ENCODE assay signal across 9 mouse cellular contexts in the genomic region with DNA sequence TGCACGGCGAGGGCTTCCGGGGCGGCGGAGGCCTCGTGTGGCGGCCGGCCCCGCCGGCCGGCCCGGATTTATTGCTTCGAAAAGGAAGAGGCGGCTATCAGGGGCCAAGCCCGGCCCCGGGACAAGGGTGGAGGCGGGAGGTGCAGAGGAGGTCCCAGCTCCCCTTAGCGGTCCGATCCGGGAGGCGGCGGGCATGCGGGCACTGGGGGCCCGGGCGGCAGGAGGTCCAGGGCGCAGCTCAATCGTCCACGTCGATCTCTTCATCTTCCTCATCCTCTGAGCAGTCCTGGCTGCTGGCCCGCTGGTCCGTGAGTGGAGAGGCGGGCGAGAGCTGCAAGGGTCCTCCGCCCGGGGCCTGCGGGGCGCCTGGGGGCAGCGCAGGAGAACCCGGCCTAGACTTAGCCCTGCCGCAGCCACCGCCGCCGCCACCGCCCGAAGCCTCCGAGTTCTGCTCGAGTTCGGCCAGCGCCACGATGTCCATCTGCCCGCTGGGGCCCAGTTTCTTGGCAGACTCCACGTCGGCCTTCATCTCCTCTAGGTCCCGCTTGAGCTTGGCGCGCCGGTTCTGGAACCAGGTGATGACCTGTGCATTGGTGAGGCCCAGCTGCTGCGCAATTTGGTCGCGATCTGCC. TPM values are rescaled to one million over a fixed set of nuclear protein-coding genes. Genes with fewer than 3 reads are reported as not detected.
A peak's percentile ranks its signal among the peaks of the same experiment; 100 is the strongest.
DNase-seq lines count a peak whose midpoint lies in the region; ATAC-seq and TF ChIP-seq lines count a peak whose summit lies in the region.
"Had no signal": no experiment of that assay in that cellular context is flagged by ENCODE, and none has a peak within 500 bp of the region (broad histone marks: within the 10 kb centered on the region; RNA-seq: fewer than 3 reads in every experiment).

No protein-coding gene starts in this region.

- H3K27me3 ChIP-seq in lung, embryonic 14.5 days (ENCODE audit: insufficient read depth, low read length) = peaks cover 100% of the 10 kb centered on the region
- peaks cover 86% of the 10 kb centered on the region for H3K27me3 ChIP-seq in hindbrain, embryonic 13.5 days
- H3K27me3 ChIP-seq in neural tube, embryonic 12.5 days (replicated peaks) = peaks cover 85% of the 10 kb centered on the region

- H3K4me1 ChIP-seq in lung, embryonic 14.5 days (ENCODE audit: insufficient read depth) = 0 out of 2 replicates have a peak, but pooled peaks cover 3% of the 10 kb centered on the region
- H3K4me1 ChIP-seq in lung, adult 2 months (ENCODE audit: control insufficient read depth, insufficient read depth, low read length) = peaks cover 20% of the 10 kb centered on the region
- H3K4me1 ChIP-seq in hindbrain, embryonic 13.5 days (replicated peaks) = peaks cover 54% of the 10 kb centered on the region
- peaks cover 42% of the 10 kb centered on the region for H3K4me1 ChIP-seq in neural tube, embryonic 12.5 days

- no peak for TF ChIP-seq POLR2A in lung, adult 2 months (IDR thresholded peaks at IDR 0.05; ENCODE audit: borderline replicate concordance, extremely low read depth, low read depth, low read length)

- no peaks in the 10 kb centered on the region for H3K9me3 ChIP-seq in lung, embryonic 14.5 days (ENCODE audit: low read depth, low read length)
- no peaks in the 10 kb centered on the region for H3K9me3 ChIP-seq in hindbrain, embryonic 13.5 days
- H3K9me3 ChIP-seq in neural tube, embryonic 12.5 days = no peaks in the 10 kb centered on the region

- WGBS in lung, embryonic 14.5 days = under 1% methylated on average over 59 of the region's 60 CpGs
- WGBS in lung, adult 2 months = 3% methylated on average over 43 of the region's 60 CpGs
- WGBS in hindbrain, embryonic 13.5 days = under 1% methylated on average over 59 of the region's 60 CpGs
- under 1% methylated on average over 60 of the region's 60 CpGs for WGBS in neural tube, embryonic 12.5 days

- H3K4me3 ChIP-seq in lung, embryonic 14.5 days (ENCODE audit: low read depth, low read length) = peak overlapping the region; percentile 23; the same call in 1 of the 2 replicates
- H3K4me3 ChIP-seq in lung, adult 2 months (replicated peaks; ENCODE audit: extremely low read depth, low read depth, low read length) = no peak overlapping the region
- H3K4me3 ChIP-seq in hindbrain, embryonic 13.5 days = peak overlapping the region; percentile 57
- H3K4me3 ChIP-seq in neural tube, embryonic 12.5 days = peak overlapping the region; percentile 59

- peak; percentile 27 for DNase-seq in adrenal gland, adult 2 months
- no peak for DNase-seq in adrenal gland, postnatal 10 days
- DNase-seq in lung, embryonic 14.5 days = peak; percentile 35
- no peak for DNase-seq in lung, adult 2 months
- no peak for DNase-seq in cerebellum, adult 9-11 months

- H3K9ac ChIP-seq in lung, embryonic 14.5 days = no peak overlapping the region
- H3K9ac ChIP-seq in hindbrain, embryonic 13.5 days = peak overlapping the region; percentile 87
- peak overlapping the region; percentile 89 for H3K9ac ChIP-seq in neural tube, embryonic 12.5 days

- ATAC-seq in lung, embryonic 14.5 days (ENCODE audit: insufficient read depth) = no peak
- ATAC-seq in hindbrain, embryonic 13.5 days (ENCODE audit: low FRiP score) = no peak
- ATAC-seq in neural tube, embryonic 12.5 days (ENCODE audit: low FRiP score, low read depth) = no peak
- ATAC-seq in cerebellum, adult (ENCODE audit: insufficient number of reproducible peaks, low FRiP score, low TSS enrichment) = no peak

- TF ChIP-seq CTCF in lung, embryonic 14.5 days (IDR thresholded peaks at IDR 0.05; ENCODE audit: low read depth) = no peak
- TF ChIP-seq CTCF in lung, adult 2 months (IDR thresholded peaks at IDR 0.05; ENCODE audit: insufficient read depth, low read length) = no peak

- H3K36me3 ChIP-seq in lung, embryonic 14.5 days (ENCODE audit: insufficient read depth) = no peaks in the 10 kb centered on the region
- no peaks in the 10 kb centered on the region for H3K36me3 ChIP-seq in hindbrain, embryonic 13.5 days
- no peaks in the 10 kb centered on the region for H3K36me3 ChIP-seq in neural tube, embryonic 12.5 days

- peak overlapping the region; percentile 5; the same call in 1 of the 2 replicates for H3K4me2 ChIP-seq in lung, embryonic 14.5 days
- peak overlapping the region; percentile 64 for H3K4me2 ChIP-seq in hindbrain, embryonic 13.5 days
- peak overlapping the region; percentile 64 for H3K4me2 ChIP-seq in neural tube, embryonic 12.5 days (replicated peaks)

- H3K27ac ChIP-seq in lung, embryonic 14.5 days (ENCODE audit: low read depth) = no peak overlapping the region
- peak overlapping the region; percentile 97 for H3K27ac ChIP-seq in hindbrain, embryonic 13.5 days
- H3K27ac ChIP-seq in neural tube, embryonic 12.5 days = peak overlapping the region; percentile 88

RNA-seq across cellular contexts. Expression of a gene that starts 2.0 kb away (rescaled TPM):
- under 1 TPM in 1 of 2 experiments, not detected in 1; 0.17 TPM for total RNA-seq in adrenal gland, adult 2 months (2021)
- 0.21 TPM in 1 of 2 replicates, not detected in the other for polyA plus RNA-seq in adrenal gland, adult 2 months (2012; rRNA removed)
- total RNA-seq in adrenal gland, postnatal 10 days (2021) = 1 to 10 TPM in 1 of 2 experiments, under 1 TPM in 1; 0.30 to 1.4 TPM
- polyA plus RNA-seq in lung, embryonic 14.5 days (2014; fragmentation: Nextera tagmentation; extraction: Ambion mirVana) = not detected in 2 replicates
- polyA plus RNA-seq in lung, adult 2 months (2012; rRNA removed) = 0.05 and 0.09 TPM in 2 replicates
- polyA plus RNA-seq in hindbrain, embryonic 13.5 days (2015; fragmentation: Nextera tagmentation; extraction: Ambion mirVana) = 9.5 and 11.8 TPM in 2 replicates
- 20.3 and 21.3 TPM in 2 replicates for polyA plus RNA-seq in neural tube, embryonic 12.5 days (2016; fragmentation: Nextera tagmentation; extraction: Ambion mirVana)
- polyA plus RNA-seq: liver, adult 2 months had no signal

Comparison
In these comparisons a context has a peak if more than half of its experiments do, and no peak if none do; other contexts are left out.
1. DNase-seq: peak in adrenal gland, adult 2 months (single experiment) and lung, embryonic 14.5 days (single experiment); none in adrenal gland, postnatal 10 days (single experiment), lung, adult 2 months (single experiment) and cerebellum, adult 9-11 months (single experiment).
2. H3K4me2 ChIP-seq: peak in every context shown above with its lines; median percentile 64 in hindbrain, embryonic 13.5 days; 64 in neural tube, embryonic 12.5 days; 5 in lung, embryonic 14.5 days.